Mouse (Mus musculus) retina, postnatal 7 days (tissue): ENCODE results near the gene Dclk1.

Experiments used
- DNase-seq: peaks from one replicate; pipeline ENCODE4 v3.0.0-alpha.2; 2012; ENCODE audit warnings: low read depth, low spot score

Gene Dclk1

GRCm38 (mm10) chr3:55260139-55260538 is 18.0 kb downstream of the Dclk1 start:
- no peak for DNase-seq

GRCm38 (mm10) chr3:55266091-55266490 is 23.9 kb downstream of the Dclk1 start:
- DNase-seq, result no peak

- no peak for DNase-seq
These were observed 27.6 kb downstream of the Dclk1 start for GRCm38 (mm10) chr3:55269802-55270201.

GRCm38 (mm10) chr3:55270345-55270744 is 28.2 kb downstream of the Dclk1 start:
- no peak for DNase-seq

GRCm38 (mm10) chr3:55270920-55271319 is 28.8 kb downstream of the Dclk1 start:
- no peak for DNase-seq

GRCm38 (mm10) chr3:55272536-55272935 is 30.4 kb downstream of the Dclk1 start:
- no peak for DNase-seq

GRCm38 (mm10) chr3:55276446-55276845 is 34.3 kb downstream of the Dclk1 start:
- no peak for DNase-seq

- DNase-seq, result no peak
These were observed 34.7 kb downstream of the Dclk1 start for GRCm38 (mm10) chr3:55276851-55277250.

- no peak for DNase-seq
These were observed 35.7 kb downstream of the Dclk1 start for GRCm38 (mm10) chr3:55277829-55278228.

- no peak for DNase-seq
These were observed 37.8 kb downstream of the Dclk1 start for GRCm38 (mm10) chr3:55279923-55280322.

- DNase-seq, result no peak
These were observed 38.3 kb downstream of the Dclk1 start for GRCm38 (mm10) chr3:55280471-55280870.

GRCm38 (mm10) chr3:55284215-55284614 is 42.1 kb downstream of the Dclk1 start:
- DNase-seq, result no peak

- no peak for DNase-seq
These were observed 46.6 kb downstream of the Dclk1 start for GRCm38 (mm10) chr3:55288726-55289125.

GRCm38 (mm10) chr3:55291964-55292363 is 49.8 kb downstream of the Dclk1 start:
- no peak for DNase-seq

- DNase-seq, result no peak
These were observed 50.7 kb downstream of the Dclk1 start for GRCm38 (mm10) chr3:55292783-55293430.

- DNase-seq, result no peak
These were observed 63.5 kb downstream of the Dclk1 start for GRCm38 (mm10) chr3:55305653-55306052.

GRCm38 (mm10) chr3:55307553-55308177 is 65.5 kb downstream of the Dclk1 start:
- no peak for DNase-seq

GRCm38 (mm10) chr3:55309961-55310360 is 67.8 kb downstream of the Dclk1 start:
- DNase-seq, result no peak

- DNase-seq, result no peak
These were observed 73.7 kb downstream of the Dclk1 start for GRCm38 (mm10) chr3:55315827-55316226.

GRCm38 (mm10) chr3:55318021-55318420 is 75.9 kb downstream of the Dclk1 start:
- DNase-seq, result no peak

- no peak for DNase-seq
These were observed 78.4 kb downstream of the Dclk1 start for GRCm38 (mm10) chr3:55320572-55320971.

- no peak for DNase-seq
These were observed 81.9 kb downstream of the Dclk1 start for GRCm38 (mm10) chr3:55324029-55324428.

GRCm38 (mm10) chr3:55330496-55330895 is 88.3 kb downstream of the Dclk1 start:
- DNase-seq, result no peak

- DNase-seq, result no peak
These were observed 89.5 kb downstream of the Dclk1 start for GRCm38 (mm10) chr3:55331694-55332093.
